Mouse (Mus musculus): ENCODE results near the gene Ccdc77.
A peak's percentile ranks its signal among the peaks of the same experiment; 100 is the strongest.

DNA sequence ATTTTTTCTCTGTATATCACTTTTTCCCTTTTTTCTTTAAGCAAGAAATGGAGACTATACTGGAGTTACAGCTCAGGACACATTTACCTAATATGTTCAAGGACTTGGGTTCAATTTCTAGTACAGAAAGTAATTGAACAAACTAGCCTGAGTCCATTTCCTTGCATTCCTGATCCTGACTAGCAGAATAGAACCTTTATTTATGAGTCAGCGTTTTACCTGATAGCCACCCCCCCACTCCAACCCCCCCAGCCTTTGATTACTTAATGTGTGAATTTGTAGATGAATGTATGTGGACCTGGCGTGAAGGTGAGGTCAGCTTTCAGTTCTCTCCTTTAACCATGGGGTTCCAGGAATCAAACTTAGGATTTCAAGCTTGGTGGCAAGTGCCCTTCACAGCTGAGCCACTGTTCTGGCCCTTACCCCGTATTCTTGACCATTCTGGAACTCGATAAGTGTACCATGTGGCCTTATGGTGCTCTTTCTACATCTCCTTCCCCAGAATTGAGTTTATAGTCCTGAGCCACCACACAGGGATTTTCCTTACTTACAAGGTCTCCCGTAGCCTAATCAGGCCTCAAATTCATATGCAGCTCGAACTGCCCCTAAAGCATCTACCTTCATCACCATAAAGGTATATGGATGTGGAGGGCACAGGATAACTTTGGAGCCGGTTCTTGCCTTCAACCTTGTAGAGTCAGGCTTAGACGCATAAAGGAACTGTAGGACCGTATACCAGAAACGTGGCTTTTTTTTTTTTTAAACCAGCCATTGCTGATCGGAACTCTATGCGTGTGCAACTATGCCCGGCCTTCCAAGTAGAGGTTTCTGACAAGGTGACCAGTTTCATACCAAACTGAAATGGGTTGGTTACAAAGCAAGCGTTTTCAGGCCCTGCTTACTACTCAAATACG lies 1.1 kb downstream of the Ccdc77 start:
- TF ChIP-seq CTCF (IDR thresholded peaks at IDR 0.05 in 2 of 3, conservative IDR thresholded peaks at IDR 0.05 in 1 of 3; ENCODE audit: control insufficient read depth in 1 of 3, insufficient read depth in 1 of 3, low read depth in 2 of 3, low read length in 3 of 3, poor library complexity in 1 of 3, severe bottlenecking in 1 of 3) (no peak), EP300 (IDR thresholded peaks at IDR 0.05; ENCODE audit: low read depth in 1 of 2, low read length in 2 of 2) (0 out of 4 replicates have a peak, but pooled peaks of 1 of the 2 experiments have one; percentile 11), MAFK (IDR thresholded peaks at IDR 0.05; ENCODE audit: borderline replicate concordance, low read depth, low read length) (peak; percentile 73; the same call in 1 of the 2 replicates), RCOR1 (IDR thresholded peaks at IDR 0.05; ENCODE audit: low read depth, low read length) (no peak), POLR2A (IDR thresholded peaks at IDR 0.05; ENCODE audit: control insufficient read depth in 1 of 2, insufficient read depth in 1 of 2, low read depth in 1 of 2, low read length in 2 of 2, poor library complexity in 1 of 2) (no peak; a peak in 1 of 4 replicates), MEF2A (IDR thresholded peaks at IDR 0.05; ENCODE audit: extremely low read depth, insufficient replicate concordance, low read depth, low read length, poor library complexity, severe bottlenecking) (no peak), HCFC1 (IDR thresholded peaks at IDR 0.05; ENCODE audit: low read depth, low read length) (no peak), ELF1 (IDR thresholded peaks at IDR 0.05; ENCODE audit: low read depth, low read length) (no peak), TAL1 (IDR thresholded peaks at IDR 0.05; ENCODE audit: low read length) (no peak), USF1 (IDR thresholded peaks at IDR 0.05; ENCODE audit: low read depth, low read length) (no peak), CHD2 (IDR thresholded peaks at IDR 0.05; ENCODE audit: low read length) (no peak), BHLHE40 (IDR thresholded peaks at IDR 0.05; ENCODE audit: borderline replicate concordance, low read depth, low read length) (no peak), USF2 (IDR thresholded peaks at IDR 0.05; ENCODE audit: borderline replicate concordance in 1 of 2, insufficient read depth in 1 of 2, low read depth in 1 of 2, low read length in 2 of 2) (no peak), MAX (IDR thresholded peaks at IDR 0.05; ENCODE audit: low read length) (0 out of 2 replicates have a peak, but pooled peaks have one; percentile 26)
